Mouse (Mus musculus) naive thymus-derived CD4-positive, alpha-beta T cell, adult 5 months (primary cell): ENCODE results near the gene Dffa. TPM values are rescaled to one million over a fixed set of nuclear protein-coding genes. Genes with fewer than 3 reads are reported as not detected.

ENCODE experiments used
- polyA plus RNA-seq: library from polyadenylated mRNA; unstranded; fragments of 100-300 nt; shearing (Covaris generic); gene quantifications from one replicate; pipeline ENCODE4 v1.2.1, GENCODE M21; 2017

The Dffa gene
- polyA plus RNA-seq = 26.9 TPM

DNA sequence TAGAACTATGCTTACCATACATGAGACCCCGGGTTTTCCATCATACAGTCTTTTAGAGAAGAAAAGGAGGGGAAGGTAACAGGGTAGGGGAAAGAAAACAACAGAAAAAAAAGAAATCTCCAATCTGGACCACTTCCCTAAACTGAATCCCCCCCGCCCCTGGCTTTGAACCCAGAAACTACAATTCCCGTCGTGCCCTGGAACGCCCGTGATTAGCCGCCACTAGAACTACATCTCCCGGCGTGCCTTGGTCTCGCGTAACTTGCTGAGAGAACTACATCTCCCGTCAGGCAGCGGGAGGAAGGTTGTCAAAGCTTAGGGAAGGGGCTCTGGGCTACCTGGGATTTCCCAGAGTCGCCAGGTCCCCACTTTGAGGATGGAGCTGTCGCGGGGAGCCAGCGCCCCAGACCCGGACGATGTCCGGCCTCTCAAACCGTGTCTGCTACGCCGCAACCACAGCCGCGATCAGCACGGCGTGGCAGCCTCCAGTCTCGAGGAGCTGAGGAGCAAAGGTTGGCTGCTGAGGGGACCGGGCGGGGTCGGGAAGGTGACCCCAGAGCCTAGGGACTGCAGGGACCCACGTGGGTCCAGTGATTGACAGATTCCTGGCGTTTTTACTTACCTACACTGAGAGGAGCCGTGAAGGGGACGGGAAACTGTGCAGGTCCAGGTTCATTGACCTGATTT, at the start of gene Dffa:
Dffa (plus strand) TSS at position 272 of the 687 bp plus-strand sequence.

GRCm38 (mm10) chr4:149099369-149100017, 4.5 kb upstream of the Dffa start, which contains the start of gene Pex14:
TSS of gene Pex14 (minus strand) at chr4:149099876.

DNA sequence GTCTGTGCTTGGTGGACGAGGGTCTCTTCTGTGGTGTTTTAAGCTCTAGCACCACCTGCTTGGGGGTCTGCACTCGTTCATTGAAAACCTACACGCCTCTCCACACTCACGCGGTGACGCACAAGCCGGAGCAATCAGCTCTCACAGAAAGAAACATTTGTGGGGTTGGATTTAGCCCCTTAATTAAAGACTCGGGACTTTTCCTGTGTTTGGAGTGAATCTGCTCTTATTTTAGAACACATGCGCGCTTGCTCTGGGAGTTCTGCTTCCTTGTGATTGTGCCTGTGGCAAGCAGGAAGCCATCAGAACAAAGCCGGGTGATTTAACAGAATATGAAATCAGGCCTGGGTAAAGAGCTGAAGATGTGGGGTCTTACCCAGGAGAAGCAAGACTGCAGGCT, 22.7 kb downstream of the Dffa start, which contains the start of gene Cort:
Cort (minus strand) TSS at position 101 of the 400 bp plus-strand sequence.

DNA sequence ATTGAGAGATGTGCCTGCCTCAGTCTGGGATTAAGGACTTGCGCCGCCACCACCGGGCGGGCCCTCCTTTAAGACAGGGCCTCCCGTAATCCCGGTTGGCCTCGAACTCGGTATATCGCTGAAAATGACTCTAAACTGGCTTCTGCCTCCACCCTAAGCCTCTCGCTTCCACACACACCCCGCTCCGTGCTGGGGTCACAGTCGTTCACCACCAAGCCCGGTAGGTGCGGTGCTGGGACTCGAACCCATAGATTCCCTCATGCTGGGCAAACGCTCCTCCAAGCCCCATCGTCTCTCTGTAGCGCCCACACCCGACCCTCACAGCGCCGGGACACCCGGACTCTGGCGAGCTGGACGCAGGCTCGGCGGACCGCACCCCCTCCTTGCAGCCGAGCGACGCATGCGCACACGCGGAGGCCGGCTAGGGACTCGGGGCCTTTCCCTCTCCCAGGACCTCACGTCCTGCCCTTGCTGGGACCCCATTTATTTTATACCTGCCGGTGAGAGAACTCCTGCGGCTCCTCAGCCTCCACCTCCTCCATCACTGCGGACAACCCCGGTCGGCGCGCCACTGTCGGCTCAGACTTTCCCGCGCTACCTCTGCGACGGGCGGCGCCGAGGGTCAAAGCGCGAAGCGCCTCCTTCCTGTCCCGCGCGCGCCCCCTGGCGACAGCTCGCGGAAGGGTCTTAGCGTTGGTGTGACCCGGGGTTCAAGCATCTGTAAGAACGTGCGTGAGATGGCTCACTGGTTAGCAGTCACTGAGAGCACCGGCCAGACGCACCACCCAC, 33.2 kb downstream of the Dffa start, which contains the start of gene Cenps:
Cenps (minus strand) TSS at position 648 of the 789 bp plus-strand sequence.

DNA sequence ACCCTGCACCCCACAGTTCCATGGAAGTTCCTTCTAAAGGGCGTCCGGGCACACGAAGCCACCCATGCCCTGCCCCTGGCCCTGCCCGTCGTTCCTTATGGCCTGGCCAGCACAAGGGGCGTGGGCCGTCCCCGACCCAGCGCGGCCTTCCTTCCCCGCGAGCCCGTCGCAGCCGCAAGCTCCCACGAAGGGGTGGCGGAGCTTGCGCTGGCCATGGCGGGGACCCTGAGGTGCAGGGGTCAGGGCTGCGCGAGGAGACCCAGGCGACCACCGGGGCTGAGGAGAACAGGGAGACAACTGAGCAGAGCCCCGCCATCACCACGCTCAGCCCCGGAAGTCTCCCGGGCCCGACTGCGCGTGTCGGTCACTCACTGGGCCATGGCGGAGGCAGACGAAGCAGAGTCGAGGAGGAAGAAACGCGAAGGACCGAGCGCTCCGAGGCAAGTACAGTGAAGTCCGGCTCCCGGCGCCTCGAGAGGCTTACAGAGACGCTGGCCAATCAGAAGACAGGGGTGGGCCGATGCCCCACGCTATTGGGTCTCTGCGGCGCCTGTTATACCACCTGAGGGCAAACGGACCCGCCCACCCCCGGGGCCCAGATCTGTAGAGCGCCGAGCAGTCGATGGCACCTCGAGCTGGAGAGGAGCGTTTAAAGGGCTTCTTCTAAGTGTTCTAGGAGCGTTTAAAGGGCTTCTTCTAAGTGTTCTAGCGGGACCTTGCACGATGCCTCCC, 62.4 kb downstream of the Dffa start, which contains the start of gene Pgd:
Pgd (minus strand) TSS at position 557 of the 732 bp plus-strand sequence.

Other genes starting within 250 kb of the Dffa start
- gene Pex14, start 4.3 kb upstream of the Dffa start, polyA plus RNA-seq = 32.0 TPM
- gene Cort, start 22.6 kb downstream of the Dffa start, polyA plus RNA-seq = not detected
- 0.98 TPM for gene Cenps, start 33.5 kb downstream of the Dffa start, polyA plus RNA-seq
- 49.2 TPM for gene Pgd, start 62.6 kb downstream of the Dffa start, polyA plus RNA-seq
- 89.5 TPM for gene Kif1b, start 203.5 kb downstream of the Dffa start, polyA plus RNA-seq